Mouse (Mus musculus) natural killer cell, adult 2 months (primary cell): ENCODE results near the gene Dtx1.

Experiments
- DNase-seq, 2 experiments: peaks; one replicate each; pipeline ENCODE4 v3.0.0; 2022; ENCODE audit warnings: low spot score in 2 of 2

The Dtx1 gene

DNA sequence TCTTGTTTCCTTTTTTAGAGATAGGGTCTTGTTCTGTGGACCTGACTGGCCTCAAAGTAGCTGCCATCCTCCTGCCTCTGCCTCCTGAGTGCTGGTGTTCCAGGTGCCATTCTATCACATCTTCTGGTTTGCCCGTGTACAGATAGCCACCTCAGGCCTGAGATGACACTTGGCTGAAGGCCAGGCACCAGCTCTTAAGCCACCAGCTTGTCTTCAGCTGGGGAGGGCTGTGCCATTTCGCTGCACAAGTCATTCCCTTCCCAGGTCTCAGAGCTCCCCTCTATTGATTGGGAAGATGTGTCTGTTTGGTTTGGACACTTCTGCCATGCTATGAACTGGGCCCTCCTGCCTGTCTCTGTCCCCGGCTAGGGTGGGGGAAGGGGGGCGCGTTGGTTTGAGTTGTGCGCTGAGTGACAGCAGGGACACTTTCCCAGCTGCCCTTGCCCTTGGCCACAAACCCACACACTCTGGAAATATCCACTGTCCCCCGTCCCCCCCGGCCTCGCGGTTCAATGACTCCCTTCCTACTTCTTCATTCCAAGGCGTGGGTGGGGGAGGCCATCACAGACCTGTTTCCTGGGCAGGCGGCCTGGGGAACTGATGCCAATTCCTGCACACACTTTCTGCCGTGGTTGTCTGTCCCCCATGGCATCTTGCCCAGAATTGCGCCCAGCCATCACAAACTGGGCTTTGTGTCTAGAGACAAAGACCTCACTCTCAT is 68.2 kb downstream of the Dtx1 start:
- DNase-seq = no peak

DNA sequence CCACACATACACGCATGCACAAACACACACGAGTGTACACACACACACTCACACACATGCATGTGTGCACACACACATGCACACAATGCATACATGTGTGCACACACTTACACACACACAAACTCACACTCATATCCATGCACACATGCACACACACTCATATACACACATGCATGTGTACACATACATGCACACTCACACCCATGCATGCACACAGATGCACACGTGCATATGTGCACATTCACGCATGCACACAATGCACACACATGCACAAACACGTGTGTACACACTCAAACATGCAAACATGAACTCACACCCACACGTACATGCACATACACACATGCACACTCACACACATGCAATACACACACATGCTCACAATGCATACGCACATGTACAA is 71.6 kb downstream of the Dtx1 start:
- DNase-seq = no peak

DNA sequence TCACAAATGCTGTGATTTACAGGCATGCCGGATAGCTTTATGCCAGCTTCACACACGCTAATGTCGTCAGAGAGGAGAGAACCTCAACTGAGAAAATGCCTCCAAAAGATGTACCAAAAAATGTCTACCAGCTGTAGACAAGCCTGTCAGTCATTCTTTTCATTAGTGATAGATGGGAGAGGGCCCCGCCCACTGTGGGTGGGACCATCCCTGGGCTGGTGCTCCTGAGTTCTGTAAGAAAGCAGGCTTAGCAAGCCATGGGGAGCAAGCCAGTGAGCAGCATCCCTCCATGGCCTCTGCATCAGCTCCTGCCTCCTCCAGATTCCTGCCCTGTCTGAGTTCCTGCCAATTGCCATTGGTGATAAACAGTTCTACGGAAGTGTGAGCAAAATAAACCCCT is 76.1 kb downstream of the Dtx1 start:
- DNase-seq = no peak

DNA sequence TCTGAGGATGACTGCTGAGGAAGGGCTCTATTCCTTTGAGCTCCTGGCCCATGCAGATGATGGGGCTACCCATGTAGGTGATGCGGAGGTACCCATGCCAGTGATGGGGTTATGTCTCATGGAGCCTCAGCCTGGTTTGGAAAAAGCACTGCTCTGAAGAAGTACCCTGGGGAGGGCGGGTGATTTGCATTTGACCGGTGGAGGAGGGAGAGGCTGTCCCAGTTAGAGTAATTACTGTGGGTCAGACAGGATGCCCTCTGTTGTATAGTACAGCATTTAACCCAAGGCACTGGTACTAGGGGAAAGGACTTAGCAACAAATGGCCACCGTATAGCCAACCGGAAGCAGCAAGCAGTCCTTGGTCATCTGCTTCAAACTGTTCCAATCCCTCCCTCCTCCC is 76.9 kb downstream of the Dtx1 start:
- no peak for DNase-seq

DNA sequence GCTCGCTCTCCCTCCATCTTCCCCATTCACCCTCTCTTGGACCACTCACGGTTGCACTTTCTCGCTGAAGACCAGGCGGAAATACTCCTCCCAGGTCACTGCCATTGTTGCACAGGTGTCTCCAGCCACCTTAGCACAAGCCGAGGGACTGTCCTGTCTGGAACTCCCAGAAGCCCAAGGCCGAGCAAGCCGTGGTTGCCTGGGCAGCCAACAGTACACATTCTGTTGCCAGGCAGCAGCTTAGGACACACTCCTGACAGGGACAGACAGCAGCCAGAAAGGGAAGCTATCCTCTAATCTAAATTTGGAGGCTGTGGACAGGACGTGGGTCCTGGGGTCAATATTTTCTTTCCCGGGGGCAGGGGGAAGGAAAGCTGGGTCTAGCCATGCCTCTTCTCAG is 77.6 kb downstream of the Dtx1 start, which contains the start of gene Cfap73:
Gene Cfap73 (minus strand): TSS at position 105 of the 400 bp plus-strand sequence.
- DNase-seq = no peak

DNA sequence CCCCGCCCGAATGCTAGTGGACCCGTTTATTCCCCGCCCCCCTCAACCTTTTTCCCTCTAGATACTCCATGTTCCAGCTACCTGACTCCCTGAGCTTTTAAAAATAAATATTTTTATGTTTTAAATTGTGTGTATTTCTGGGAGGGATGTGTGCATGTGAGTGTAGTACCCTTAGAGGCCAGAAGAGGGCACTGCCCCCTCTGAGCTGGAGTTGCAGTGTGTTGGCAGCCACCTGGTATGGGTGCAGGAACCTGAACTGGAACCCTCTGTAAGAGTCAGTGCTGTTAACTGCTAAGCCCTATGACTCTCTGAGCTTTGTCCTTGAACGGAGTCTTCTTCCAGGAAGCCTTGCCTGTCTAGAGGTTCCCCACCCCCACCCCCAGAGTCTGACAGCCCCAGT is 79.8 kb downstream of the Dtx1 start:
- DNase-seq = no peak

DNA sequence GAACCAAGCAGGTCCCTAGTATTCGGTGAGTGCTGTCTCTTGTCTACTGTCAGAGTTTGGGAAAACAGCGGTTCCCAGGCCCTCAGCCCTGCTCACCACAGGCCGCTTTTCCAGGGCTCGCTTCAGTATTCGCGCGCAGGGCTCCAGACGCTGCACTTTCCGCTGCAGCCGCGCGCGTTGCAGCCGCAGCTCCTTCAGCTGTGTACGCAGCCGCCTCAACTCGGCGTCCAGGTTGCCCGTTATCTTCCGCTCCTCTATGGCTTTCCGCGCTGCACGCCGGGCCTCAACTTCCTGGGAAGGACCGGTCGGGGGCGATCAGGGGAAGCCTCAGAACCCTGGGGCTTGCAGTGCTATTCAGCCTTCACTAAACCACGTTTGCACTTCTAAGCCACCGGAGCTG is 80.6 kb downstream of the Dtx1 start:
- DNase-seq = no peak
